Mouse (Mus musculus) ES-E14 (cell line): ENCODE data around the gene Tmem59l. TPM values are rescaled to one million over a fixed set of nuclear protein-coding genes. Genes with fewer than 3 reads are reported as not detected.
A peak's percentile ranks its signal among the peaks of the same experiment; 100 is the strongest.

ENCODE experiments used
- DNase-seq: peaks from one replicate; pipeline ENCODE4 v3.0.0-alpha.2; 2013; ENCODE audit warnings: low read depth, low spot score
- H3K27ac ChIP-seq: 2 replicates; pipeline ENCODE4 v1.5.1; 2012; ENCODE audit warnings: low read depth, mild to moderate bottlenecking, low read length, moderate library complexity, mixed read lengths; ENCODE audit not compliant: poor library complexity, insufficient read depth, severe bottlenecking
- H3K36me3 ChIP-seq: 2 replicates; pipeline ENCODE4 v1.6.1; 2012; ENCODE audit warnings: mild to moderate bottlenecking, low read length, moderate library complexity, mixed read lengths; ENCODE audit not compliant: control insufficient read depth, poor library complexity, insufficient read depth, severe bottlenecking
- H3K4me1 ChIP-seq, 2 experiments: fragments of 150-350 bp in 1 of 2; sonication (generic) in 1 of 2; 2 replicates each; pipeline ENCODE4 v1.6.1; 2012; ENCODE audit warnings: low read length in 2 of 2, mild to moderate bottlenecking in 1 of 2, mixed read lengths in 1 of 2; ENCODE audit not compliant: control insufficient read depth in 2 of 2, insufficient read depth in 2 of 2, poor library complexity in 1 of 2
- H3K4me3 ChIP-seq, 2 experiments: fragments of 150-350 bp in 1 of 2; sonication (generic) in 1 of 2; 2 replicates each; pipeline ENCODE4 v1.5.1; 2012; ENCODE audit warnings: low read length in 2 of 2, low read depth in 1 of 2, mild to moderate bottlenecking in 1 of 2, mixed read lengths in 1 of 2; ENCODE audit not compliant: insufficient read depth in 1 of 2, poor library complexity in 1 of 2, severe bottlenecking in 1 of 2
- H3K9ac ChIP-seq: 2 replicates; pipeline ENCODE4 v1.6.1; 2012; ENCODE audit warnings: low read depth, mild to moderate bottlenecking, low read length, mixed read lengths; ENCODE audit not compliant: poor library complexity, insufficient read depth, severe bottlenecking
- H3K9me3 ChIP-seq: fragments of 150-350 bp; sonication (generic); 2 replicates; pipeline ENCODE4 v1.6.1; 2012; ENCODE audit warnings: low read depth, mild to moderate bottlenecking, low read length; ENCODE audit not compliant: control insufficient read depth, insufficient read depth
- CHD2 ChIP-seq: IDR thresholded peaks from 2 replicates; pipeline ENCODE4 v1.6.1; 2014; ENCODE audit warnings: mild to moderate bottlenecking, low read depth, low read length, inconsistent platforms
- HCFC1 ChIP-seq: IDR thresholded peaks from 2 replicates; pipeline ENCODE4 v1.6.1; 2012; ENCODE audit warnings: low read length, inconsistent platforms, borderline replicate concordance; ENCODE audit not compliant: insufficient read depth
- MAFK ChIP-seq: IDR thresholded peaks from 2 replicates; pipeline ENCODE4 v1.6.1; 2014; ENCODE audit warnings: mild to moderate bottlenecking, low read depth, low read length, inconsistent platforms; ENCODE audit not compliant: insufficient read depth
- ZC3H11A ChIP-seq: IDR thresholded peaks from 2 replicates; pipeline ENCODE4 v1.6.1; 2012; ENCODE audit warnings: low read depth, mild to moderate bottlenecking, inconsistent platforms, low read length, borderline replicate concordance
- ZNF384 ChIP-seq: IDR thresholded peaks from 2 replicates; pipeline ENCODE4 v1.6.1; 2012; ENCODE audit warnings: low read depth, low read length, inconsistent platforms
- in situ Hi-C, 2 experiments: fragments of 600-800 bp; cut with MboI; formaldehyde crosslinking; loops; one replicate each; pipeline ENCODE4 v1.15.1; 2025; ENCODE audit warnings: low sequenced_read_pairs in 2 of 2, inconsistent platforms in 1 of 2; ENCODE audit not compliant: unreplicated experiment in 2 of 2
- total RNA-seq: library from RNA; depleted of rRNA; stranded (reverse); fragments of 300-350 nt; gene quantifications from 2 replicates; pipeline ENCODE4 v1.2.3, GENCODE M21; 2012

The Tmem59l gene
- total RNA-seq, 1 experiment: 5.3 TPM

DNA sequence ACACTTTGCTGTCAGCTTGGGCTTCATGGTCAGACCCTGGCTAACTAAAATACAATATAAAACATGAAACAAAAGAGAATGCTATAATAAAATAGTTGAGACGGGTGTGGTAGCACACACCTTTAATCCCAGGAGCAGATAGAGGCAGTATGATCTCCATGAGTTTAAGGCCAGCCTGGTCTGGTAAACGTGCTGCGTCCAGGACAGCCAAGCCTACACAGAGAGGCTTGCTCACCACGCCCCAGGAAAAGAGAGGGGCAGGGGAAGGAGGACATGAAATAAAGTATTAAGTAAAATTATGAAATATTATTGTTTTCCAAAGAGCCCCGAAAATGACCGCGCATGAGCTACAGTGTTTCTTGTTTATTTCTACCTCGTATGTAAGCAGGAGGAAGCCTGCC, 40.0 kb upstream of the Tmem59l start:
- TF ChIP-seq ZC3H11A (no peak), ZNF384 (no peak), CHD2 (no peak), MAFK (no peak), HCFC1 (no peak)
- Histone ChIP-seq H3K4me3 (peak overlapping the region; percentile 94 to 99), H3K36me3 (peaks cover 18% of the 10 kb centered on the region), H3K9ac (peak overlapping the region; percentile 84), H3K4me1 (peaks cover 0 to 8% of the 10 kb centered on the region in 2 experiments; a peak in 1 of 4 replicates), H3K27ac (peak overlapping the region; percentile 73), H3K9me3 (no peaks in the 10 kb centered on the region)
- in situ Hi-C loops: no loop called here
- DNase-seq: no peak

GRCm38 (mm10) chr8:70522592-70523403, 35.6 kb upstream of the Tmem59l start:
- peaks cover 3 to 4% of the 10 kb centered on the region in 2 experiments; a peak in 2 of 4 replicates for H3K4me1 ChIP-seq
- H3K9ac ChIP-seq: peak overlapping the region; percentile 98
- peak; percentile 84 for TF ChIP-seq HCFC1
- no peak for TF ChIP-seq ZNF384
- H3K4me3 ChIP-seq: peak overlapping the region; percentile 81 to 90
- peak overlapping the region; percentile 98 for H3K27ac ChIP-seq
- in situ Hi-C loops: no loop called here
- peak; percentile 96 for DNase-seq
- H3K36me3 ChIP-seq: peaks cover 7% of the 10 kb centered on the region
- no peaks in the 10 kb centered on the region for H3K9me3 ChIP-seq

DNA sequence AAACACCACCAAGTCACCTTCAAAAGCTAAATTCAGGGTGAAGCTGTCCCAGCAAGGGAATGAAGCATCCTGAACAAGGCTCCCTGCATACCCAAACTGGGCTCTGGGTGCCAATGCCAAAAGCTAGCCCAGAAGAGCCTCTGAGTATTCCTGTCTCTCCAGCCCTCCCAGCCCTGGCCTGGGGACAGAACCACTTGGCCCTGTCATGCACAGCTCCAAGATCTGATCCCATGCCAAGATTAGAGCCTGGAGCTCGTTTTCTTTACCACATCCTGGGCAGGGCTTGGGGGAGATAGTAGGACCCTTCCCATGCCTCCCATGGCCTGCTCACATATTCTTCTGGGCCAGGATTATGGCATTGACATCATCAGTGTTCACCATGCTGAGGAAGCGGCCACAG, 32.4 kb upstream of the Tmem59l start:
- no peak for DNase-seq
- H3K4me3 ChIP-seq: no peak overlapping the region
- H3K36me3 ChIP-seq: peaks cover 19% of the 10 kb centered on the region
- peaks cover 0 to 4% of the 10 kb centered on the region in 2 experiments; a peak in 1 of 4 replicates for H3K4me1 ChIP-seq
- H3K9me3 ChIP-seq: no peaks in the 10 kb centered on the region
- H3K9ac ChIP-seq: no peak overlapping the region
- H3K27ac ChIP-seq: no peak overlapping the region
- in situ Hi-C loops: no loop called here
- TF ChIP-seq ZC3H11A (no peak), ZNF384 (no peak), MAFK (no peak), CHD2 (no peak)

- DNase-seq: no peak
- no peaks in the 10 kb centered on the region for H3K9me3 ChIP-seq
- no peak overlapping the region for H3K9ac ChIP-seq
- peaks cover 0 to 4% of the 10 kb centered on the region in 2 experiments; a peak in 1 of 4 replicates for H3K4me1 ChIP-seq
- H3K27ac ChIP-seq: no peak overlapping the region
- in situ Hi-C loops: no loop called here
- H3K4me3 ChIP-seq: no peak overlapping the region
- TF ChIP-seq CHD2 (no peak), ZNF384 (no peak), ZC3H11A (no peak), HCFC1 (no peak), MAFK (no peak)
- peaks cover 23% of the 10 kb centered on the region for H3K36me3 ChIP-seq
Measured at GRCm38 (mm10) chr8:70519043-70519442, 31.9 kb upstream of the Tmem59l start.
